Mouse (Mus musculus): ENCODE results near the gene Psme2. TPM values are rescaled to one million over a fixed set of nuclear protein-coding genes. Genes with fewer than 3 reads are reported as not detected.

Psme2 gene
- polyA plus RNA-seq, 1 experiment from 2014 or later = 212 TPM

DNA sequence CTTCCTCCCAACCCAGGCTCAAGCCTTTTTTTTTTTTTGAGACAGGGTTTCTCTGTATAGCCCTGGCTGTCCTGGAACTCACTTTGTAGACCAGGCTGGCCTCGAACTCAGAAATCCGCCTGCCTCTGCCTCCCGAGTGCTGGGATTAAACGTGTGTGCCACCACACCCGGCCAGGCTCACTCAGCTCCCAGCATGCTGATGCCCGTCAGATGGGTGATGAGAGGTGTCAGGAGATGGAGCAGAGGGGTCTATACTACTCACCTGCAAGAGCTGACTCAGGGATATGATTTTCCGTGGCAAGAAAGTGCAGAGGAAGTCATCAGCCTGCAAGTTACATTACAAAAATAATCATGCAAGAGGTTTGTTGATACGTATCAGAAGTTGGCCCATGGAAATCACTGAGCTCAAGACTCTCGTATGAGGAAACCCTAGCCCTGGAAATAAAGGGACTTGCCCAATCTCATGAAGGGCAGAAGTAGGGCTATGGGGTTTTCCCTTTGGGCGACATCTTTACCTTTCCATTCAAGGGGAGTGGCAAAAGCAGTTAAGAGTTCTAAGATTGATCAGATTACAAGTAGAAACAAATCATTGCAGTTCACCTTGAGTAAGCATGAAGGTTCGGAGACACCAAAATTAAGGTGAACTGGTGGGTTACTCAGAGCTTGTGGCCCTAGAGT is 1.0 kb downstream of the Psme2 start:
- no peak for ATAC-seq (ENCODE audit: low FRiP score, low read depth)
- Histone ChIP-seq H3K27ac (no peak overlapping the region), H3K4me2 (replicated peaks) (peak overlapping the region; percentile 98), H3K4me1 (peaks cover 32% of the 10 kb centered on the region), H3K36me3 (peaks cover 26% of the 10 kb centered on the region), H3K27me3 (replicated peaks) (no peaks in the 10 kb centered on the region), H3K4me3 (peak overlapping the region; percentile 87), H3K9me3 (no peaks in the 10 kb centered on the region), H3K9ac (peak overlapping the region; percentile 86)
- WGBS = 87% methylated on average over 11 of the region's 11 CpGs

DNA sequence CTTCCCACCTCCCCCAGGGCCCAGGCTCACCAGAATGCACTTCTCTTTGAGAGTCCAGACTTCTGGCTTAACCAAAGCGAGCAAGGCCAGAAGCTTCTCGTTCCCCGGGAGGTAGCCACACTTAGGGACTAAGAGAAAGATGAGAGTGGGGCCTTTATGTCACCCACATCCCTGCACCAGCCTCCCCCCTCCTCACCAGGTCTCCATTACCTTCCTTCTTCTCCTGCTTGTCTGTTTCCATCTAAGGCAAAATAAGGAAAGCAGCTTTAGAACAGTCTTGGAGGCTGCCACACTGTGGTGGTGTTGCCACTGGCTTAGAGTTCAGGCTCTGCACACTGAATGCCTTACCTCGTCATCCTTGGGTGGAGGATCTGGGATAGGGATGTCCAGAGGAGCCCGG is 1.6 kb downstream of the Psme2 start:
- Histone ChIP-seq H3K36me3 (peaks cover 19% of the 10 kb centered on the region), H3K4me1 (peaks cover 33% of the 10 kb centered on the region), H3K27ac (no peak overlapping the region), H3K4me3 (no peak overlapping the region), H3K9me3 (no peaks in the 10 kb centered on the region), H3K9ac (no peak overlapping the region), H3K4me2 (replicated peaks) (no peak overlapping the region), H3K27me3 (replicated peaks) (no peaks in the 10 kb centered on the region)
- WGBS = 94% methylated on average over 5 of the region's 5 CpGs
- no peak for ATAC-seq (ENCODE audit: low FRiP score, low read depth)

DNA sequence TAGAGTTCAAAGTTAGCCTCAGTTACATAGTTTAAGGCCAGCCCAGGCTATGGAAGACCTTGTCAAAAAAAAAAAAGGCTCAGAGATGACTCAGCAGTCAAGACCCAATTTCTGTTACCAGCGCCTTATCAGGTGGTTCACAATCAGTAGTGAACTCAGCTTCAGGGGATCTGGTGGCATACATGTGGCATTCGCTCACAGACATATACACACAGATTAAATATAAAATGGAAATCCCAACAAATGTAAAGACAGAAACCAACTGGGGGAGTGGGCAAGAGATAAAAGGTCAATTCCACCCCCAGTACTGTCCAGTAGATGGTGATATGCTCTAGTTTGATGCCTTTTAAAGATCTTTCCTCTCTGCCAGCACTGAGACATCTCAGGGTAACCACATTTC is 4.8 kb downstream of the Psme2 start:
- H3K9ac ChIP-seq = no peak overlapping the region
- H3K4me2 ChIP-seq (replicated peaks) = no peak overlapping the region
- H3K4me1 ChIP-seq = peaks cover 13% of the 10 kb centered on the region; the same call in 1 of the 2 replicates
- no peaks in the 10 kb centered on the region for H3K27me3 ChIP-seq (replicated peaks)
- no peak for ATAC-seq (ENCODE audit: low FRiP score, low read depth)
- H3K27ac ChIP-seq = no peak overlapping the region
- H3K36me3 ChIP-seq = peaks cover 24% of the 10 kb centered on the region
- H3K4me3 ChIP-seq = no peak overlapping the region
- 95% methylated on average over 2 of the region's 2 CpGs for WGBS
- H3K9me3 ChIP-seq = no peaks in the 10 kb centered on the region

DNA sequence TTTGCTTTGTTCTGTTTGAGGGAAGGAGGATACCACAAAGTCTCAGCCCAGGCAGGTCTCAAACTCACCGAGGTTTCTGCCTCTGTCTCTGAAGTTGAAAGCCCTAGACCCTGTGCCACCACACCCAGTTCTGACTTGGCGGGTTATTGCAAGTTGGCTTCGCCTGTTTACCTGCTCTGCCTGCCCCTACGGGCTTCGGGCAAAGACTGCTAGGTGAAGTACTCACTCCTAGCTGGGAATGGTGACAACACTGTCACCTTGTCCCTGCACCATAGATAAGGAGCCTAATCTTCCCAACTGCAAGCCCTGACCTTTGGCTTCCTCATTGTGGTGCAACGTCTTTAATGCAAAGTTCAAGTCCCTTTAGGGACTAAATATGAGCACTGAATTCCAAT is 5.3 kb downstream of the Psme2 start:
- Histone ChIP-seq H3K4me3 (no peak overlapping the region), H3K27me3 (replicated peaks) (no peaks in the 10 kb centered on the region), H3K4me2 (replicated peaks) (peak overlapping the region; percentile 79), H3K36me3 (peaks cover 30% of the 10 kb centered on the region), H3K27ac (no peak overlapping the region), H3K9me3 (no peaks in the 10 kb centered on the region), H3K4me1 (peaks cover 13% of the 10 kb centered on the region; the same call in 1 of the 2 replicates), H3K9ac (no peak overlapping the region)
- 65% methylated on average over 6 of the region's 6 CpGs for WGBS
- ATAC-seq (ENCODE audit: low FRiP score, low read depth) = no peak

DNA sequence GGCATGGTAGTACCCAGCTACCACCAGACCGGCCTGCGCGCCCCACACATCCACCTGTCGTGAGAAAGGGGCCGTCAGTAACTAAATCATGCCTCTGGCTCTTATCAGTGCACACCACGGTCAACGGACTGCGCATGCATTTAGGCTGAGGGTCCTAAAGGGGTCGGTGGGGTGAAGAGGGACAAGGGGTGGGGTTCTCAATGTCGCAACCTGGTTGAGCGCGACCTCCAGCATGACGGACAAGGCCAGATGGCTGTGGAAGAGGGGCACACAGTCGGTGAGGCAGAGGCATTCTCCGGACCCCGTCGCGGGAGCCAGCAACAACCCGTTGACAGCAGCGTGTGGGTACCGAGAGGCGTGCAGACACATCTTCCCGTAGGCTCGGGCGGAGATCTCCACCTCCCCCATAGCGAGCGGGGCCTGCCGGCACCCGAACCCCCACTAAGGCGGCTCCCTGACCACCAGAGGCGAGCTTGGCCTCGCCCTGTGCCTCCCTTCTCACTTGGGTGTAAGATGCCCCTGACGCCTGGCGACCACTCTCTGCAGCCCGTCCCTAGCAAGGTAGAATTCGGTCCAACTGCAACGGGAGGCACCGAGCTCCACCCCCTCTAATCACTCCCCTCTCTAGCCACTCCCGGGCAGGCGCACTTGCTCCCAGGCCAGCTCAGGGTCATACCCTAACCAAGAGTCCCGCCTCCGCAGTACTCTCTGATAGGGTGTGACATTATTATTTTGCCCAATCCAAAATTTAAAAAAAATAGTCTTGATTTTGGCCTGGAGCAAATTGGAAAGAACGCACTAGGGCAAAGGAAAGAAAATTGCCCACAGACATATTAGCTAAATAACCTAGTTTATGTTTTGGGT is 6.0 kb downstream of the Psme2 start, which contains the start of gene Emc9:
TSS of gene Emc9 (minus strand) at position 601 of the 864 bp plus-strand sequence.
- WGBS = 2% methylated on average over 43 of the region's 43 CpGs
- H3K4me1 ChIP-seq = peaks cover 8% of the 10 kb centered on the region; the same call in 1 of the 2 replicates
- peak within 1 kb of the TSS; percentile 43 for H3K4me3 ChIP-seq
- H3K4me2 ChIP-seq (replicated peaks) = peak within 1 kb of the TSS; percentile 79
- ATAC-seq (ENCODE audit: low FRiP score, low read depth) = peak; percentile 56
- no peaks in the 10 kb centered on the region for H3K9me3 ChIP-seq
- H3K27me3 ChIP-seq (replicated peaks) = no peaks in the 10 kb centered on the region
- no peak within 1 kb of the TSS for H3K27ac ChIP-seq
- peaks cover 36% of the 10 kb centered on the region for H3K36me3 ChIP-seq
- peak within 1 kb of the TSS; percentile 57 for H3K9ac ChIP-seq

DNA sequence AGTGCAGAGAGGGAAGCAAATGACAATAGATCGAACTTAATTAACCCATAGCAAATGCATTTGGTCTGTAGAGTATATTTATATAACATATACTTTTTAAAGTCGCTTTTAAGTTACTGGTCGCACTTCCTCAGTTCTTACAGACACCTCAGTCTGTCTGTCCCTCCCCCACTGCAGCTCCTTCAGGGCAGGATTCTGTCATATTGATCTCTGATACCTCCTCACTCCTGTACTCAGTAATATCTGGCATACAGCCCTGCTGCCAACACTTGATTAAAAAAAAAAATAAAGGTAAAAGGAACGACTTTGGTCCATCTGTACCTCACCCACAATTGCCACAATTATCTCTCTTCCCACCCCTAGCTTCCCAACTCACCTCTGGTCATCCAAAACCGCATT is 6.6 kb downstream of the Psme2 start:
- Histone ChIP-seq H3K27ac (no peak overlapping the region), H3K27me3 (replicated peaks) (no peaks in the 10 kb centered on the region), H3K4me3 (peak overlapping the region; percentile 43), H3K9ac (peak overlapping the region; percentile 57), H3K4me1 (peaks cover 4% of the 10 kb centered on the region; the same call in 1 of the 2 replicates), H3K9me3 (no peaks in the 10 kb centered on the region), H3K36me3 (peaks cover 36% of the 10 kb centered on the region), H3K4me2 (replicated peaks) (peak overlapping the region; percentile 79)
- WGBS = 42% methylated on average over 5 of the region's 5 CpGs
- no peak for ATAC-seq (ENCODE audit: low FRiP score, low read depth)

DNA sequence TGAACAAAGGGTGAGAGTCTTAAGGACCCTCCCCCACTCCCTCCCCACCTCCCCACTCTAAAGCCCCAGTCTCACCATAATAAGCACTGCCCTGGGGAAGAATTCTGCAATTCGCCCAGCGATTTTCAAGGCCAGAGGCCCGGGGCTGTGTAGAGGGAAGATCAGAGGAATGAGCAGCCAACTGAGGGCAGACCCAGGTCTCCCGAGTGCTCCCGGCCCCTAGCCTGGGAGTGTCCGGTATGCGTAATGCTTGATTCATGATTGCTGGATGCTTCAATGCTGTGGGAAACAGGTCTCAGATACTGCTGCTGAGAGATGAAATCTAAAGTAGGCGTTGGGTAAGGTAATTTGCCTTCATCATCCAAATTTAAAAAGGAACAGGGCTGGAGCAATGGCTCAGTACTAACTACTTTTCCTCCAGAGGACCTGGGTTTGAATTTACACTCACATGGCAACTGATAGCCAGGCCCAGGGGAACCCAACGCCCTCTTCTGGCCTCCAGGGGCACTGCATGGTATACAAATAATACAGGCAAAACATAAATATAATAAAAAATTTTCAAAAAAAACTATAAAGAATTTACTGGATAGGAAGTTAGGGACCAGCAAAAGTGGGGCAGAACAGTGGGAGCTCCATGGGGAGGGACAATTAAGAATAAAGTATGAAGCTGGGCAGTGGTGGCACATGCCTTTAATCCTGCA is 8.8 kb downstream of the Psme2 start:
- Histone ChIP-seq H3K4me2 (replicated peaks) (no peak overlapping the region), H3K27me3 (replicated peaks) (no peaks in the 10 kb centered on the region), H3K4me3 (no peak overlapping the region), H3K36me3 (peaks cover 22% of the 10 kb centered on the region), H3K9ac (no peak overlapping the region), H3K27ac (no peak overlapping the region), H3K9me3 (no peaks in the 10 kb centered on the region), H3K4me1 (peaks cover 4% of the 10 kb centered on the region; the same call in 1 of the 2 replicates)
- ATAC-seq (ENCODE audit: low FRiP score, low read depth) = no peak
- 74% methylated on average over 9 of the region's 9 CpGs for WGBS

DNA sequence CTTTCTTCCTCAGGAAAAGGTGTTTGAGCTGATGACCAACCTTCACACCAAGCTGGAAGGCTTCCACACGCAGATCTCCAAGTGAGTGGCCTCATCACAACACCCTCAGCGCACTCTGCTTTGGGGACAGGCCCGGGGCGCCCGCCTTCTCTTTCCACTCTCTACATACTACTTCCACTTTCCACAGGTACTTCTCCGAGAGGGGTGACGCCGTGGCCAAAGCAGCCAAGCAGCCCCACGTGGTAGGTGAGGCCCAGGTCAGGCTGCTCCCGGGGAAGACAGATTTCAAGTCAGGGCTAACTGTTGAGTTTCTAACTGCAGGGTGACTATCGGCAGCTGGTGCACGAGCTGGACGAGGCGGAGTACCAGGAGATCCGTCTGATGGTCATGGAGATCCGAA is 10.2 kb downstream of the Psme2 start:
- no peak overlapping the region for H3K4me2 ChIP-seq (replicated peaks)
- peaks cover 4% of the 10 kb centered on the region; the same call in 1 of the 2 replicates for H3K4me1 ChIP-seq
- no peak overlapping the region for H3K9ac ChIP-seq
- H3K36me3 ChIP-seq = peaks cover 20% of the 10 kb centered on the region
- no peak for ATAC-seq (ENCODE audit: low FRiP score, low read depth)
- WGBS = 96% methylated on average over 16 of the region's 16 CpGs
- H3K9me3 ChIP-seq = no peaks in the 10 kb centered on the region
- H3K4me3 ChIP-seq = no peak overlapping the region
- no peak overlapping the region for H3K27ac ChIP-seq
- no peaks in the 10 kb centered on the region for H3K27me3 ChIP-seq (replicated peaks)

DNA sequence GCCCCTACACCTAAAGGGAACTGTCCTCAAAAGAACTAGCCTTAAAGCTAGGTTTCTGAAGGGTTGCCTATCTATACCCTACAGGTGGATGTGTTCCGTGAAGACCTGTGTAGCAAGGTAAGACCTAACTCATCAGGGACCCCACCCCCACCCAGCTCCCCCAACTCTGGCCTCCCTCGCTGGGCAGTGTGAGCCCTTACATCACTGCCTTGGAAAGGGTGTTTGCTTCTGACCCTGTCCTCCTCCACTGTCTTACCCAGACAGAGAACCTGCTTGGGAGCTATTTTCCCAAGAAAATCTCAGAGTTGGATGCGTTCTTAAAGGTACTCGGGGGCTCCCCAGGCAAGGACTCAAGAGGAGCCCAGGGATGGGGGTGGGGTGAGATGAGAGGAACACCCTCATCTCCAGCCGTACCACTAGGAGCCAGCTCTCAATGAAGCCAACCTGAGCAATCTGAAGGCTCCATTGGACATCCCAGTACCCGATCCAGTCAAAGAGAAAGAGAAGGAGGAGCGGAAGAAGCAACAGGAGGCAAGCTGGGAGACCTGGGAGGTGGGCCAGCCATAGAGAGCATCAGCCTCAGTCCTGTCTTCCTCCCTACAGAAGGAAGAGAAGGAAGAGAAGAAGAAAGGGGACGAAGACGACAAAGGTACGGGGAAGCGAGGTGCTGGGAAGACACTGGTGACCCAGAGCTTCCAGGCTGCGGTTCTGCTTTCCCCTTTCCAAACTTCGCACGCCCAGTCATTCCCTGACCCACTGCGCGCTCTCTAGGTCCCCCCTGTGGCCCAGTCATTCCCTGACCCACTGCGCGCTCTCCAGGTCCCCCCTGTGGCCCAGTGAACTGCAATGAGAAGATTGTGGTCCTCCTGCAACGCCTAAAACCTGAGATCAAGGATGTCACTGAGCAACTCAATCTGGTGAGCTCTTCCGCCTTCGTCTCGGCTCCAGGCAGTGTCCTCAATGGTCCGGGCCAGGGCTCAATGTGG is 11.1 kb downstream of the Psme2 start:
- no peak overlapping the region for H3K4me3 ChIP-seq
- no peak overlapping the region for H3K27ac ChIP-seq
- no peaks in the 10 kb centered on the region; the same call in 1 of the 2 replicates for H3K4me1 ChIP-seq
- H3K4me2 ChIP-seq (replicated peaks) = no peak overlapping the region
- ATAC-seq (ENCODE audit: low FRiP score, low read depth) = no peak
- WGBS = 87% methylated on average over 23 of the region's 23 CpGs
- H3K36me3 ChIP-seq = peaks cover 20% of the 10 kb centered on the region
- H3K9me3 ChIP-seq = no peaks in the 10 kb centered on the region
- H3K27me3 ChIP-seq (replicated peaks) = no peaks in the 10 kb centered on the region
- H3K9ac ChIP-seq = no peak overlapping the region

DNA sequence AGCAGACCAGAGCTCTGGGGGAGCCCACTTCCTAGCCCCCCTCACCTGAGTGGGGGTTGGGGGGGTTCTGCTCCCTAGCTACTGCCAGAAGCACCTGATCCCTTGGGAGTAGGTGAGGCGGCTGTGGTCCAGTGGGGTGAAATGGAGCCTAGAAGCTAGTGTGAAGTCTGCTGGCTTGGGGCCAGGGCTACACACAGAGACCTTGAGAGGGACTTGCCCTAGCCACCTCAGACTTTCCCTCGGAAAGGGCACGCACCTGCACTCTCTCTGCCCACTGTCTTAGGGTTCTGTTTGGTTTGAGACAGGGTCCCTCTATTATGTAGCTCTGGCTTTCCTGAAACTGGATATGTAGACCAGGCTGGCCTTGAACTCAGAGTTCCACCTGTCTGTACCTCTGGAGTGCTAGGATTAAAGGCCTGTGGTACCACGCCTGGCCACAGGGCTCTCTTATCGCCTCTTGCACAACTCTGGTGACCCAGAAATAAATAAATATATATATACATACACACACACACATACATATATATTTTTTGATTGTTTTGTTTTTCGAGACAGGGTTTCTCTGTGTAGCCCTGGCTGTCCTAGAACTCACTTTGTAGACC is 12.1 kb downstream of the Psme2 start:
- peaks cover 20% of the 10 kb centered on the region for H3K36me3 ChIP-seq
- peak overlapping the region; percentile 81 for H3K9ac ChIP-seq
- no peaks in the 10 kb centered on the region for H3K4me1 ChIP-seq
- H3K4me3 ChIP-seq = peak overlapping the region; percentile 73
- 41% methylated on average over 6 of the region's 6 CpGs for WGBS
- no peaks in the 10 kb centered on the region for H3K9me3 ChIP-seq
- peak overlapping the region; percentile 90 for H3K4me2 ChIP-seq (replicated peaks)
- peak; percentile 59 for ATAC-seq (ENCODE audit: low FRiP score, low read depth)
- H3K27me3 ChIP-seq (replicated peaks) = no peaks in the 10 kb centered on the region
- H3K27ac ChIP-seq = peak overlapping the region; percentile 71
